Mouse (Mus musculus): ENCODE results near the gene Il4ra. TPM values are rescaled to one million over a fixed set of nuclear protein-coding genes. Genes with fewer than 3 reads are reported as not detected.

The Il4ra gene
- total and polyA plus RNA-seq, 3 experiments, result 13.2 to 20.1 (median 14.3) TPM

DNA sequence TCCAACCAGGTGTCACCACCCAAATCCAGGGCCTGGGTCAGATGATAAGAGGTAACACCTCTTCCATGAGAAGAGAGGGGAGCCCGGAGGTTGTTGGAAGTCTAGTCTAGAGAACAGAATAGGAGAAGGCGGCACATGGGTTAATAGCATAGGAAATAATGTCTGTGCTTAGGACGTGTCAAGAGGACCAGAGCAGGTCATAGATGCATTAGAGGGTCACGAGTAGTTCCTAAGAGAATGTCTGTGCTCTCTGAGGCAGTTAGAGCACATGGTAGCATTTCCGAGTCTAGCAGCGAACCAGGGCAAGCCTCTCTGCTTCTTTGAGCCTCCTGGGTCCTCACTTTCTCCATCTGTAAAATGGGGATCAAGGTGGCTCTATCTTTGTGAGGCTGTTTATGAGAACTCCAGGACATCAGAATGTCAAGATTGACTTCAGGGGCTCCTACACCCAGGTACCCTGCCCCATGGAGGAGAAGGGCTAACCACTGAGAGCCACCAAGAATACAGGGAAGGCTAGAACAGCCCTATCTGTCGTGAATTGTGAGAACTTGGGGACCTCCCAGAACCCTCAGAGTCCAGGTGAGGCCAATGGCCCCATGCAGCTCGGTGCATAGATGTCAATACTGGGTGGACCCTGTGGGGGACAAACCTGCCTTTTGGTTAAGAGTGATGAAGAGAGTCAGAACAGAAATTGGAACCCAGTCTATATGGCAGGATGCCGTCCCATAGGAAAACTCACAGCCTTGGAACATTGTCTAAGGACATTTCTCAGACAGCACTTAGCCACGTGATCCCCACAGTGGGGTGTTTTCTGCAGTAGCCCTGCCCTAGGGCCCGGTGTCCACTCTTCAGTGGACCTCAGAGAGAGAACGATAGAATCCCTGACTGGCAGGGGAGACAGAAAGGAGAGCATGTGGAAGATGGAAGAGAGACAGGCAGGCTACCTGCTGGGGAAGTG is 52.7 kb downstream of the Il4ra start:
- intact Hi-C loops (cut with DNase I), result no loop called here
- H3K79me2 ChIP-seq (replicated peaks; ENCODE audit: control insufficient read depth, insufficient read depth, low read length), result no peaks in the 10 kb centered on the region
- no peak for DNase-seq
- no peak overlapping the region for H3K27ac ChIP-seq
- no peak for TF ChIP-seq CTCF (IDR thresholded peaks at IDR 0.05)
- TF ChIP-seq EP300 (IDR thresholded peaks at IDR 0.05; ENCODE audit: insufficient read depth, low read depth, low read length), result no peak
- no peak for TF ChIP-seq POLR2A (IDR thresholded peaks at IDR 0.05; ENCODE audit: insufficient read depth, low read depth, low read length)
- H3K4me1 ChIP-seq (ENCODE audit: control insufficient read depth, insufficient read depth, low read length), result no peaks in the 10 kb centered on the region
- H3K27me3 ChIP-seq (ENCODE audit: control insufficient read depth, insufficient read depth, low read length), result no peaks in the 10 kb centered on the region
- no peak overlapping the region for H3K4me3 ChIP-seq
- no peak overlapping the region for H3K9ac ChIP-seq (ENCODE audit: low read depth, low read length)
- H3K36me3 ChIP-seq (ENCODE audit: control insufficient read depth, insufficient read depth, low read length), result no peaks in the 10 kb centered on the region
- WGBS, result 71% methylated on average over 12 of the region's 12 CpGs

DNA sequence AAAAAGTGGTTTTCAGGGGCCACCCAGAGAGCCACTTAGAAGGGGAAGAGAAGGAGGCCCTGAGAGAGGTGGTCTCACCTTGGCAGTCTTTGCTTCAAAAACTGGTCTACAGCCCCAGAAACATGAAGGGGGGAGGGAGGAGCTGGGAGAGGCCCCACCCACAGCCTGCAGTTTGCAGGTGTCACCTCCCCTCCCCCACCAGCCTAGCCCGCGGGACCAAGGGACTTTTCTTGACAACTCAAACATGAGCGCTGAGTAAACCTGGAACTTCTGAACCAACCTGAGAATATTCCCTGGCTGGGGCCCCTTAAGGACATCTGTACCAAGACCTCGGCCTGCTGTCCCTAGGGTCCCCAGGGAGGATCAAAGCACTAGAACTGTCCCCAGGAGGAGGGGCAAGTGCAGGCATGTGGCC is 53.8 kb downstream of the Il4ra start:
- no peaks in the 10 kb centered on the region for H3K4me1 ChIP-seq (ENCODE audit: control insufficient read depth, insufficient read depth, low read length)
- no peak for TF ChIP-seq POLR2A (IDR thresholded peaks at IDR 0.05; ENCODE audit: insufficient read depth, low read depth, low read length)
- TF ChIP-seq EP300 (IDR thresholded peaks at IDR 0.05; ENCODE audit: insufficient read depth, low read depth, low read length), result no peak
- TF ChIP-seq CTCF (IDR thresholded peaks at IDR 0.05), result no peak
- WGBS, result 57% methylated on average over 4 of the region's 4 CpGs
- no peak overlapping the region for H3K4me3 ChIP-seq
- DNase-seq, result peak in 1 of 2 experiments; percentile 47
- intact Hi-C loops (cut with DNase I), result no loop called here
- H3K27ac ChIP-seq, result no peak overlapping the region
- H3K9ac ChIP-seq (ENCODE audit: low read depth, low read length), result no peak overlapping the region
- H3K36me3 ChIP-seq (ENCODE audit: control insufficient read depth, insufficient read depth, low read length), result no peaks in the 10 kb centered on the region
- H3K27me3 ChIP-seq (ENCODE audit: control insufficient read depth, insufficient read depth, low read length), result no peaks in the 10 kb centered on the region
- H3K79me2 ChIP-seq (replicated peaks; ENCODE audit: control insufficient read depth, insufficient read depth, low read length), result no peaks in the 10 kb centered on the region

DNA sequence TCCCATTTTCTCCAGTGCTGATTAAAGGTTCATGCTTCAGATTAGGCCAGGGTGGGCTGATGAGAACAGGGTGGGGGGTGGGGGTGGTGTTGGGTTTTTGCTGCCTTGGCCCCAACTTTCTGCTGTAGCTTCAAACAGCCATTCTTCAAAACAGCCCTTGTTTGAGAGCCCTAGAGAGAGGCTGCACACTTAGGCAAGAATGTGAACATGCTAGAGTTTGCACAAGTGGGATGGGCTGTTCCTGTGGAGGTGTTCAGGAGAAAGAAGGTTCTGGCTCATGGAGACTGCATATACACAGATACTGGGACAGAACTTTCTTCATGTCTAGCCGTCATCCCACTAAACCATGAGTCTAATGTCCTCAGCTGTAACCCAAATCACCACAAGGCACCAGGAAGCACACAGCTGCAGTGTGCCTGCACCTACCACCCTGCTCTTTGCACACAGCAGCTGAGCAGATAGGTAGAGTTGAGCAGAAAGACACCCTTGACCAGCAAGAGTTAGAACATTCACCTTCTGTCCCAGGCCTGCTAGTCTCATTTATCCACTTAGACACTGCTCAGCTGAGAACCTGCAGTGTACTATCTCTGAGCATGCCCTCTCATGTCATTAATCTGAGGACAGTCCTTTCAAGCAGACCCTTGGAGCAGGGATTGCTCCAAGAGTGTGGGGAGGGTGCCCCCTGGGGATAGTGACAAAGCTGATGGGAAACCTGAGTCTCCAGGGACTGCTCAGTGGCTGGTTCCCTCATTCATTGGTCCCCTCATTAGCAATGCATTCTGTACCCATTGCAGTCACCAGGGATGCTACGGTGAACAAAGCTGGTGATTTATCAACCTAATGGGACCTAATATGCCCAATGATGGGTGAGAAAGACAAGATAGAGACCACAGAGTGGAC is 54.6 kb downstream of the Il4ra start:
- DNase-seq, result no peak
- no peaks in the 10 kb centered on the region for H3K4me1 ChIP-seq (ENCODE audit: control insufficient read depth, insufficient read depth, low read length)
- no peaks in the 10 kb centered on the region for H3K36me3 ChIP-seq (ENCODE audit: control insufficient read depth, insufficient read depth, low read length)
- intact Hi-C loops (cut with DNase I), result no loop called here
- TF ChIP-seq CTCF (IDR thresholded peaks at IDR 0.05) (no peak), POLR2A (IDR thresholded peaks at IDR 0.05; ENCODE audit: insufficient read depth, low read depth, low read length) (no peak), EP300 (IDR thresholded peaks at IDR 0.05; ENCODE audit: insufficient read depth, low read depth, low read length) (no peak)
- H3K27me3 ChIP-seq (ENCODE audit: control insufficient read depth, insufficient read depth, low read length), result no peaks in the 10 kb centered on the region
- H3K27ac ChIP-seq, result no peak overlapping the region
- H3K4me3 ChIP-seq, result no peak overlapping the region
- WGBS, result 76% methylated on average over 2 of the region's 2 CpGs
- H3K79me2 ChIP-seq (replicated peaks; ENCODE audit: control insufficient read depth, insufficient read depth, low read length), result no peaks in the 10 kb centered on the region
- H3K9ac ChIP-seq (ENCODE audit: low read depth, low read length), result no peak overlapping the region

DNA sequence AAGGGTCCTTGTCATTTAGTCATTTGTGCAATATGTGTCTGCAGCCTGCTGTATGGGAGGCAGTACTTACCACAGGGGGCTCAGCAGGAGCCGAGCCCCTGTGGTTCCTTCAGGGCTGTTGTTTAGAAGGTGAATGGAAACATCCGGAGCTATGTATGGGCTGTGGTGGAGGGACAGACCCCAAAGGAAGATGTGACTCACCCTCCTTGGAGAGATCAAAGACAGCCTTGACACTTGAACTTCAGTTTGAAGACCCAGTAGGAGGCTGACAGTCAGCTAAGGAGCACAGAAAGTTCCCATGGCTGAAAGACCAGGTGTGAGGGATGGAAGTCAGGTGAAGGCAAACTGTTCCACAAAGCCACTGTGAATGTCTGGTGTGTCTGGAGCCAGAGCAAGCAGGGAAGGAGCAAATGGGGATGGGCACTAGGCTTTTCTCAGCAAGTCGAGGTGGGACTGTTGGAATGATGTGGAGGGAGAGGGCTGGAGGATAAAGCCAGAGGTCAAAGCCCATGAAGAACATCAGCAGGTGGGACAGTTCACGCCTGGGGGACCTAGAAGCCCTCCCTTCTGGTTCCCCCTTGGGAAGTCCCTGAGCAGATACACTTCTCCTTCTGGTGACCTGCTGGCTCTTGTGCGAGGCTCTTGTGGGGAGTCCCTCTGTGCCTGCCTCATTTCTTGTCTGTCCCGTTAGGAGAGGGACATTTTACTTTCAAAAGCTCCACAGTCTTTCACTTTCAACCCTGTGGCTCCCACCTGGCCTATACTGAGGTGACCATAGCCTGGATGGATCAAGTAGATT is 55.7 kb downstream of the Il4ra start:
- Histone ChIP-seq H3K27me3 (ENCODE audit: control insufficient read depth, insufficient read depth, low read length) (no peaks in the 10 kb centered on the region), H3K36me3 (ENCODE audit: control insufficient read depth, insufficient read depth, low read length) (no peaks in the 10 kb centered on the region), H3K79me2 (replicated peaks; ENCODE audit: control insufficient read depth, insufficient read depth, low read length) (no peaks in the 10 kb centered on the region), H3K4me3 (no peak overlapping the region), H3K9ac (ENCODE audit: low read depth, low read length) (no peak overlapping the region), H3K27ac (no peak overlapping the region), H3K4me1 (ENCODE audit: control insufficient read depth, insufficient read depth, low read length) (no peaks in the 10 kb centered on the region)
- no peak for DNase-seq
- 53% methylated on average over 6 of the region's 6 CpGs for WGBS
- intact Hi-C loops (cut with DNase I), result no loop called here
- no peak for TF ChIP-seq CTCF (IDR thresholded peaks at IDR 0.05)
- TF ChIP-seq POLR2A (IDR thresholded peaks at IDR 0.05; ENCODE audit: insufficient read depth, low read depth, low read length), result no peak
- no peak for TF ChIP-seq EP300 (IDR thresholded peaks at IDR 0.05; ENCODE audit: insufficient read depth, low read depth, low read length)

DNA sequence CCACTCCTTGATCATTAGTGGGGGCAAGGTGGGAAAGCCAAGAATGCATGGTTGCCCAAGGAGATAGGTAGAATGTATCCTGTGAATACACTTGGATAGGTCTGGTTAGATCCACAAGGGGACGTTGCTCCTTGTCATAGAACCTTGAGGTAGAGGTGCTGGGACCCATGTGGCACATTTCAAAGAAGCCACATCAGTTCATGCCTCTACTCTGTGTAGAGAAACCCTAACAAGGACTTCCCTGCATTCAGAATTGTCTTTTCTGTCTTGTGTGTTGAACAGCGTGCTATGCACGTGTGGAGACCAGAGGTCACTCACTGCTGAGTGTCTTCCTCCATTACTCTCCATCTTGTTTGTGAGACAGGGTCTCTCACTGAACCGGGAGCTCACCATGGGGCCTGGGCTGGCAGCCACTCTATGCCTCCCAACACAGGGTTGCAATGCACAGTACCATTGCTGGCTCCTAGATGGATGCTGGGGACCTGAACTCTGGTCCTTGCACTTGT is 56.3 kb downstream of the Il4ra start:
- Histone ChIP-seq H3K27ac (no peak overlapping the region), H3K9ac (ENCODE audit: low read depth, low read length) (no peak overlapping the region), H3K4me3 (no peak overlapping the region), H3K79me2 (replicated peaks; ENCODE audit: control insufficient read depth, insufficient read depth, low read length) (no peaks in the 10 kb centered on the region), H3K4me1 (ENCODE audit: control insufficient read depth, insufficient read depth, low read length) (no peaks in the 10 kb centered on the region), H3K27me3 (ENCODE audit: control insufficient read depth, insufficient read depth, low read length) (no peaks in the 10 kb centered on the region), H3K36me3 (ENCODE audit: control insufficient read depth, insufficient read depth, low read length) (no peaks in the 10 kb centered on the region)
- TF ChIP-seq POLR2A (IDR thresholded peaks at IDR 0.05; ENCODE audit: insufficient read depth, low read depth, low read length), result no peak
- TF ChIP-seq CTCF (IDR thresholded peaks at IDR 0.05), result no peak
- no peak for TF ChIP-seq EP300 (IDR thresholded peaks at IDR 0.05; ENCODE audit: insufficient read depth, low read depth, low read length)
- DNase-seq, result no peak
- intact Hi-C loops (cut with DNase I), result no loop called here
- 81% methylated on average over 4 of the region's 4 CpGs for WGBS

Measured in heart, adult 2 months (tissue).